Mouse (Mus musculus) forebrain, embryonic 11.5 days (tissue): ENCODE results near the gene Olfr331. TPM values are rescaled to one million over a fixed set of nuclear protein-coding genes. Genes with fewer than 3 reads are reported as not detected.

Source experiments
- ATAC-seq: fragments of 200-750 bp; cut with Nextera tagmentation; replicated peaks from 2 replicates; pipeline ENCODE4 v1.8.0; 2017; ENCODE audit warnings: moderate TSS enrichment; ENCODE audit not compliant: low FRiP score
- DNase-seq: peaks from one replicate; pipeline ENCODE4 v3.0.0-alpha.2; 2017; ENCODE audit warnings: low spot score
- H3K27ac ChIP-seq: fragments of 300-500 bp; sonication (generic); 2 replicates; pipeline ENCODE4 v1.5.1; 2014; ENCODE audit warnings: low read depth, low read length
- H3K27me3 ChIP-seq: fragments of 300-500 bp; sonication (generic); 2 replicates; pipeline ENCODE4 v1.6.1; 2014; ENCODE audit warnings: mild to moderate bottlenecking, low read length, mixed read lengths; ENCODE audit not compliant: control insufficient read depth, insufficient read depth
- H3K36me3 ChIP-seq: fragments of 300-500 bp; sonication (generic); 2 replicates; pipeline ENCODE4 v1.6.1; 2014; ENCODE audit warnings: mild to moderate bottlenecking, low read length, moderate library complexity, mixed read lengths; ENCODE audit not compliant: control insufficient read depth, insufficient read depth
- H3K4me1 ChIP-seq: fragments of 300-500 bp; sonication (generic); replicated peaks from 2 replicates; pipeline ENCODE4 v1.6.1; 2014; ENCODE audit warnings: low read length, mixed read lengths; ENCODE audit not compliant: control insufficient read depth, insufficient read depth
- H3K4me2 ChIP-seq: fragments of 300-500 bp; sonication (generic); 2 replicates; pipeline ENCODE4 v1.6.1; 2014; ENCODE audit warnings: low read depth, mild to moderate bottlenecking, low read length, moderate library complexity, mixed read lengths; ENCODE audit not compliant: severe bottlenecking
- H3K4me3 ChIP-seq: fragments of 300-500 bp; sonication (generic); 2 replicates; pipeline ENCODE4 v1.5.1; 2014; ENCODE audit warnings: low read depth, low read length
- H3K9ac ChIP-seq: fragments of 300-500 bp; sonication (generic); 2 replicates; pipeline ENCODE4 v1.6.1; 2014; ENCODE audit warnings: low read length
- H3K9me3 ChIP-seq: fragments of 300-500 bp; sonication (generic); 2 replicates; pipeline ENCODE4 v1.6.1; 2016; ENCODE audit warnings: low read length, mixed read lengths; ENCODE audit not compliant: control insufficient read depth
- WGBS: fragments of 180-500 bp; shearing (Covaris S2); extraction: QIAGEN DNeasy Blood & Tissue Kit; methylation state at CpG from one replicate; pipeline ENCODE4 v1.1.7; 2014; 5-methylcytosine and 5-hydroxymethylcytosine counted together
- polyA plus RNA-seq: library from polyadenylated mRNA; unstranded; fragments of >200 nt; fragmentation: Nextera tagmentation; extraction: Ambion mirVana; gene quantifications from 2 replicates; pipeline ENCODE4 v1.2.1, GENCODE M21; 2014

Gene Olfr331
- polyA plus RNA-seq, 1 experiment from 2014 or later, result not detected

DNA sequence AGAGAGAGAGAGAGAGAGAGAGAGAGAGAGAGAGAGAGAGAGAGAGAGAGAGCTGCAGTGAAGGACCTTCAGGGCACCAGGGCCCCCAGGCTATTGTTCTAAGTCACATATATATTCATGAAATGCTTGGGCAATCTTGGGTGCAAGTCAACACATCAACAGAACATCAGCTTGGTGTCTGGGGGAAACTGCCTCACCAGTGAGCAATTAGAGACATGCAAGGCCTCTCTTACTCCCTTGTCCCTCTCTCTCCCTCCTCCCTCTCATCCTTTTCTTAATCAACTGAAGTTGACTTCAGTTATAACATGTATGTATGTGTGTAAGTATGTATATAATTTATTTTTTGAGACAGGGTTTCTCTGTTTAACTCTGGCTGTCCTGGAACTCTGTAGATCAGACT is 40.2 kb downstream of the Olfr331 start, which contains the start of gene Olfr30:
Gene Olfr30 (minus strand): TSS at position 101 of the 400 bp plus-strand sequence.
- Histone ChIP-seq H3K4me3 (no peak within 1 kb of the TSS), H3K9me3 (no peaks in the 10 kb centered on the region), H3K9ac (no peak within 1 kb of the TSS), H3K27me3 (no peaks in the 10 kb centered on the region), H3K4me2 (no peak within 1 kb of the TSS), H3K4me1 (no peaks in the 10 kb centered on the region), H3K36me3 (no peaks in the 10 kb centered on the region), H3K27ac (no peak within 1 kb of the TSS)
- DNase-seq (no peak), ATAC-seq (no peak)

- no peaks in the 10 kb centered on the region for H3K9me3 ChIP-seq
- no peak for ATAC-seq
- no peak overlapping the region for H3K4me3 ChIP-seq
- no peaks in the 10 kb centered on the region for H3K36me3 ChIP-seq
- H3K4me2 ChIP-seq, result no peak overlapping the region
- no peaks in the 10 kb centered on the region for H3K4me1 ChIP-seq
- no peaks in the 10 kb centered on the region for H3K27me3 ChIP-seq
- no peak for DNase-seq
- WGBS, result 79% methylated on average over 4 of the region's 4 CpGs
- H3K27ac ChIP-seq, result no peak overlapping the region
- H3K9ac ChIP-seq, result no peak overlapping the region
Measured at GRCm38 (mm10) chr11:58453592-58453991, 48.8 kb downstream of the Olfr331 start.

DNA sequence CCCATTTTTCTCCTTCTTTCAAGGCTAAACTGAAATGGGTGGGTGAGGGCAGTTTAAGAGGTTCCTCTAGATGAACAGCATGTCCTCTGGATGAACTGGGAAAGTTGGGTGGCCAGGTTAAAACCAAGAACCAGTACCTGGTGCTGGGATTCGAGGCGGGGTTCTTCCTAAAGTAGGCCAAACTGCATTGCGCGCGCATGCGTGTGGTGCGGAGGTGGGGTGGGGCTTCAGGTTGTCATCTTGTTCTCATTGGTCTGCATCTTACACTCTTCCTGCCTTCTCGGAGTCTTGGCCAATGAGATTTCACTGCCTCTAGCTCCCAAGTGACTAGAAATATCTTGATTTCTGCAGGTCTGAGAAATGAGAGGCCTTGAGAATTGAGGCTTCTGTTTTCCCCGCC is 49.6 kb downstream of the Olfr331 start, which contains the start of gene Lypd9:
Gene Lypd9 (minus strand): TSS at position 165 of the 400 bp plus-strand sequence.
- no peak within 1 kb of the TSS for H3K4me2 ChIP-seq
- ATAC-seq, result no peak
- no peak within 1 kb of the TSS for H3K27ac ChIP-seq
- no peaks in the 10 kb centered on the region for H3K9me3 ChIP-seq
- no peaks in the 10 kb centered on the region for H3K27me3 ChIP-seq
- no peak within 1 kb of the TSS for H3K4me3 ChIP-seq
- H3K4me1 ChIP-seq, result no peaks in the 10 kb centered on the region
- no peak for DNase-seq
- no peaks in the 10 kb centered on the region for H3K36me3 ChIP-seq
- 98% methylated on average over 9 of the region's 9 CpGs for WGBS
- H3K9ac ChIP-seq, result no peak within 1 kb of the TSS

Other genes with a start within 250 kb of the Olfr331 start
- gene 4930438A08Rik, start 227.8 kb downstream of the Olfr331 start, polyA plus RNA-seq, result 0.08 TPM in 1 of 2 replicates, not detected in the other
- 17.4 and 20.0 TPM in 2 replicates for gene Zfp692, start 195.5 kb downstream of the Olfr331 start, polyA plus RNA-seq
- gene Zfp672, start 172.2 kb downstream of the Olfr331 start, polyA plus RNA-seq, result 30.6 and 33.2 TPM in 2 replicates
- 36.7 and 41.0 TPM in 2 replicates for gene Sh3bp5l, start 171.8 kb downstream of the Olfr331 start, polyA plus RNA-seq
- not detected in 2 replicates for gene Lypd8, start 123.5 kb downstream of the Olfr331 start, polyA plus RNA-seq
- not detected in 2 replicates for gene 1810065E05Rik, start 81.5 kb downstream of the Olfr331 start, polyA plus RNA-seq
- gene Gm12253, start 70.0 kb downstream of the Olfr331 start, polyA plus RNA-seq, result not detected in 2 replicates
- not detected in 2 replicates for gene Lypd9, start 49.6 kb downstream of the Olfr331 start, polyA plus RNA-seq
- gene Olfr30, start 40.3 kb downstream of the Olfr331 start, polyA plus RNA-seq, result not detected in 2 replicates
- not detected in 2 replicates for gene Olfr332, start 10.0 kb downstream of the Olfr331 start, polyA plus RNA-seq
- gene Olfr330, start 32.3 kb upstream of the Olfr331 start, polyA plus RNA-seq, result not detected in 2 replicates
- not detected in 2 replicates for gene Olfr329-ps, start 43.9 kb upstream of the Olfr331 start, polyA plus RNA-seq
- 0.07 and 0.12 TPM in 2 replicates for gene Olfr328, start 53.1 kb upstream of the Olfr331 start, polyA plus RNA-seq
- gene Olfr224, start 68.0 kb upstream of the Olfr331 start, polyA plus RNA-seq, result not detected in 2 replicates
- gene Olfr325, start 75.2 kb upstream of the Olfr331 start, polyA plus RNA-seq, result not detected in 2 replicates
- not detected in 2 replicates for gene Olfr324, start 92.5 kb upstream of the Olfr331 start, polyA plus RNA-seq
- gene 2210407C18Rik, start 113.5 kb upstream of the Olfr331 start, polyA plus RNA-seq, result not detected in 2 replicates
- not detected in 2 replicates for gene Olfr323, start 127.9 kb upstream of the Olfr331 start, polyA plus RNA-seq
- 0.55 and 0.60 TPM in 2 replicates for gene Trim58, start 137.9 kb upstream of the Olfr331 start, polyA plus RNA-seq
- gene Olfr322, start 156.2 kb upstream of the Olfr331 start, polyA plus RNA-seq, result not detected in 2 replicates
- not detected in 2 replicates for gene Olfr320, start 178.5 kb upstream of the Olfr331 start, polyA plus RNA-seq
- not detected in 2 replicates for gene Olfr319, start 196.6 kb upstream of the Olfr331 start, polyA plus RNA-seq
- gene Olfr318, start 221.4 kb upstream of the Olfr331 start, polyA plus RNA-seq, result not detected in 2 replicates
- not detected in 2 replicates for gene Olfr317, start 236.6 kb upstream of the Olfr331 start, polyA plus RNA-seq